Mouse (Mus musculus): ENCODE data around the gene Mtmr10. TPM values are rescaled to one million over a fixed set of nuclear protein-coding genes. Genes with fewer than 3 reads are reported as not detected.
A peak's percentile ranks its signal among the peaks of the same experiment; 100 is the strongest.

The Mtmr10 gene
- 9.7 and 11.6 TPM in 2 replicates for polyA plus RNA-seq (2012; ENCODE audit: insufficient read depth, insufficient read length, missing spikeins)

DNA sequence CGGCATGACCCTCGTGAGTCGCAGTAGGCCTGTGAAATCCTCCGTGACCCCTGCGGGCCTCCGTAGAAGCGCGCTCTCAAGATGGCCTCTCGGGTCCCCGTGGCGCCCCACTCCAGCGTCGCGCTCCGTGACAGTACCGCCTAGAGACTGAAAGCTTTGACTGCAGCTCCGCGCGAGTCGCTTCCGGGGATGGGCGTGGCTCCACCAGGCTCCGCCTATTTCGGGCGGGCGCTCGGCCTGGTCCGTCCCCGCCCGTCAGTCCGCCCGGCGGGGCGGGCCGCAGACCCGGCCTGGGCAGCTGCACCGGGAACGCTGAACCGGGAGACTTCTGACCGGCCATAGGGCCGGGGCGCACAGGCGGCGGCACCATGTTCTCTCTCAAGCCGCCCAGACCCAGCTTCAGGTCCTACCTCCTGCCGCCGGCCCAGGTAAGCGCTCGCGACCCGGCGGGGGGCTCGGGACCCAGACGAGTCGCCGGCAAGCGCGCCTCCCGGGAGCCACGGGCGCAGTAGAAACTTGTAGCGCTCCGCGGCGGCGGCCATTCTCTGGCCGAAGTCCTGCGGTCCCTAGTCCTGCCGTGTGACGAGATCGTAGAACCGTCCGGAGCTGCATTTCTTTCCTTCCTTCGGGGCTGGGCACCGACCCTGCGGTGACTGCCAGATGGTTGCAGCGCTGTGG lies at the start of gene Mtmr10:
Mtmr10 (plus strand) TSS at position 240 of the 678 bp plus-strand sequence.
- Histone ChIP-seq H3K4me3 (ENCODE audit: insufficient read depth, low read depth, low read length) (peak within 1 kb of the TSS; percentile 79), H3K27ac (replicated peaks; ENCODE audit: low read depth, low read length) (peak within 1 kb of the TSS; percentile 88), H3K4me1 (ENCODE audit: control insufficient read depth, insufficient read depth, insufficient read length, low read length) (peaks cover 13% of the 10 kb centered on the region)

DNA sequence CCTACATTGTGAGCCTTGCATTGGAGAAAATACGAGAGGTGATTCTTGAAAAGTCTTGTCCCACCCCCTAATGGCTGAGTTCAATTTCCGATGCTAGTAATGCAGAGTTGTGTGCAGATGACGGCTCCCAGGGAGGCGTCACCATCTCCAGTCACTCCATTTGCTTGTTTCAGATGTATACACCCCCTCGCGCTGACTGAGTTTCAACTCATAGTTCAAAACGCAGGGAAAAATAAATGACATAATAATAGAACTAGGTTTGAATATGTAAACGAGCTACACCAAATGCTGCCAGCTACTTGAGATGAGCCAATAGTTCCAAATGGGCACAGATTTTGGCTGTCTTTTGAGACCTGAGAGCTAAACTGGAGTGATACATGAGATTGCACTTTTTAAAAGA lies 49.7 kb upstream of the Mtmr10 start:
- no peak overlapping the region for H3K27ac ChIP-seq (replicated peaks; ENCODE audit: low read depth, low read length)
- H3K4me1 ChIP-seq (ENCODE audit: control insufficient read depth, insufficient read depth, insufficient read length, low read length) = 0 out of 2 replicates have a peak, but pooled peaks cover 2% of the 10 kb centered on the region
- no peak overlapping the region for H3K4me3 ChIP-seq (ENCODE audit: insufficient read depth, low read depth, low read length)

DNA sequence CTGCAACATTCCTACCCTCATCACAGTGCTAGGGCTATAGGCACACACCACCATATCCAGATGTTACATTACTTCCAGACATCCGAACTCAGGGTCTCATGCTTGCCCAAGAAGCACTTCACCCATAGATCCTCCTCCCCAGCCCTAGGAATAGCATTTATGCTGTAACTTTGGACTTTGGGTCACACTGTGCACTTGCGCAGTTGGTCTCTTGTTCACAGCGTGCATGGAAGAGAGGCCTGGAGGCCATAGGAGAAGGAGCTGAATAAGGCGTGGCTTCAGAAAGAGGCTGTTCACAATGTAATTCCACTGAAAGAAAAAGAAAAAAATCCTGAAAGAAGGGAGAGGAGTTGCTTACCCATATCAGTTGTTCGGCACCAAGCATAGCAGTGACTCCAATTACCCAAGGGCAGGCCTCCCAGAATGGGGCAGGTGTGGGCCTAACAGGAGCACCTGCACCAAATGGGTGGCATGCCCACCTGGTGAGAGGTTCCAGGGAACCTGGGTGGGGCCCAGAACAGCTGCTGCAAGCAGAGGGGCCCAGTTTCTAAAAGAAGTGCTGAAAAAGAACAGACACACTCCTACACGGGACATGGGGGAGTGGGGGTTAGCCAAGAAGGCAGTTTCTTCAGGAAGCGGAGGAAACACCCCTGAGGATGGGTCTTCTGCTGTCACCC lies 48.9 kb upstream of the Mtmr10 start:
- Histone ChIP-seq H3K4me3 (ENCODE audit: insufficient read depth, low read depth, low read length) (no peak overlapping the region), H3K27ac (replicated peaks; ENCODE audit: low read depth, low read length) (no peak overlapping the region), H3K4me1 (ENCODE audit: control insufficient read depth, insufficient read depth, insufficient read length, low read length) (0 out of 2 replicates have a peak, but pooled peaks cover 2% of the 10 kb centered on the region)

DNA sequence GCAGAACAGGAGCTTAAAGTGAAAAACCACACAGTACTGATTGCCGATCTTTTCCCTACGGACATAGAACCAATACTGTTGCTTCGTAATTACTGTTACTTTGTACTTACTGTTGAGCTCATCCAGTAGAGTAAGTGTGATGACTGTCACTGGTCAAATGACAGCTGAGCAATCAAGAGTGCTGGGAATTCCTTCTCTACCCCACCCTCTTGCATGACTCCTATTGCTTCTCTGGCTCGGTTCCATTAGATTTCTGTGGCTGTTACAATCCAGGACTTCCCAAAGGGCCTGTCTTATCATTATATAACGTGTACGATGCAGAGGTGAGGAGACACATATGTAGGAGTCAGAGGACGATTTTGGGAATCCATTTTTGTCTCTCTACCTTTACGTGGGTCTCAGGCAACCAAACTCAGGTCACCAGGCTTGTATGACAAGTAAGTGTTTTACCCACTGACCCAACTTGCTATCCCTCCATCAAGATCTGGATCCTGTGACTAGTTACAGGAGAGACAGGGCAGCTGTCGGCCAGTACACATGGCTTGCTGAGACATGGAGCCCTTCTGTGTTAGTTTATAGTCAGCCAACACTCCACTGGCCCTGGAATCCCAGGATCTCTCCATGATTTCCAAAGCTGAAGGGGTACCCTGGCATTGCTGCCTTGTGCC lies 48.2 kb upstream of the Mtmr10 start:
- H3K27ac ChIP-seq (replicated peaks; ENCODE audit: low read depth, low read length) = no peak overlapping the region
- H3K4me1 ChIP-seq (ENCODE audit: control insufficient read depth, insufficient read depth, insufficient read length, low read length) = 0 out of 2 replicates have a peak, but pooled peaks cover 2% of the 10 kb centered on the region
- H3K4me3 ChIP-seq (ENCODE audit: insufficient read depth, low read depth, low read length) = no peak overlapping the region

DNA sequence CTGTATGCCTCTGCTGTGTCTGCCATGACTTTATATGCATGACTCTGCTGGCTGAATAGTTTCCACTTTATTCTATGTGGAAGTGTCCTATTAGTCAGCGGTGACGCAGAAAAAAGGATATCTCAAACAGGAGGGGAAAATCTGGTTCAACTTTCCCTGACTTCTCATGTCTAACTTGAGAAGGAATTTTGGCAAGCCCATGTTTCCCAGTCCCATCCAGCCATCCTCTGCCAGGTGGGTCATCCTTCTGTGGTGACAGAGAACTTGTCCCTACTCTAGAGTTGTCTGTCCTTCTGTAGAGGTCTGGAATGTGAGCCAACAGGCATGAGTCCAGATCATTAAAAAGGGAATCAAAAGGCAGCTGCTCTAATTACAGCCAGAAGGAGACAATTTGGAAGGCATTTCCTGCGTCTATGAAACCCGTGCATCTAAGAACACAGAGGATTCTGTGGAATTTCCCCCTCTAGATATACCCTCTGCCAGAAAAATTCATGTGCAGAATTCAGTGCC lies 47.6 kb upstream of the Mtmr10 start:
- H3K4me1 ChIP-seq (ENCODE audit: control insufficient read depth, insufficient read depth, insufficient read length, low read length) = 0 out of 2 replicates have a peak, but pooled peaks cover 2% of the 10 kb centered on the region
- no peak overlapping the region for H3K4me3 ChIP-seq (ENCODE audit: insufficient read depth, low read depth, low read length)
- H3K27ac ChIP-seq (replicated peaks; ENCODE audit: low read depth, low read length) = no peak overlapping the region

DNA sequence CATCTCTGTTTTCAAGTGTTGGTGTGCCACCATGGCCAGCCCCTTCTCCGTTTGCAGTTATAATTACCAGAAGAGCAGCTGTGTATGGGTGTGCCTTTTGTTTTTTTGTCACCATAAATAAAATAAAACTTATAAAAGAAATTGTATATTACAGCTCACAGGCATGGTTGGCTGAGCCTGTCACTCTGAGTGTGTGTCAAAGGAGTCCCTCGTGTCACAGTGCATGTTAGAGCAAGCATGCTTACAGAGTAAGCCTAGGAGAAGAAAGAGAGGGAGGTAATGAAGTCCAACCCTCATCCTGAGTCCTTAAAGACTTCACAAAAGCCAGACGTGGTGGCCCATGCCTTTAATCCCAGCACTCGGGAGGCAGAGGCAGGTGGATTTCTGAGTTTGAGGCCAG lies 45.0 kb upstream of the Mtmr10 start:
- H3K4me3 ChIP-seq (ENCODE audit: insufficient read depth, low read depth, low read length) = no peak overlapping the region
- H3K4me1 ChIP-seq (ENCODE audit: control insufficient read depth, insufficient read depth, insufficient read length, low read length) = 0 out of 2 replicates have a peak, but pooled peaks cover 2% of the 10 kb centered on the region
- H3K27ac ChIP-seq (replicated peaks; ENCODE audit: low read depth, low read length) = no peak overlapping the region

DNA sequence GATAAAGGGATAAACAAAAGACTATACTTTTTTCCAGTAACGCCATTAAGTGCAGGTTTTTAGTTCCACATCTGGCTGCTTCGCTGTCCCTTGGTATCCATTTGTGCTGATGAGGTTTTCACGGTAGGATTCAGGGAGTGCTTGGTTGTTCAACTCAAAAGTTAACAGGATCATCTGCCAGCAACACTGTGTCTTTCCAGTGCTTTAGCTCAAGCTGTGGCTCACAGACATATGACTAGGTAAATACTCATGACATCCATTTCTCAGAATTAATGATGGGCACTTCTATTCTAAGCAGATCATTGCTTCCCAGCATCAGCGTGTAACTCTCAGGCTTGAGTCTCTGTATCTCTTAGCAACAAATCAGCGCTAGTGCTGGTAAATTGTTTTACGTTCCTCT lies 43.1 kb upstream of the Mtmr10 start:
- 0 out of 2 replicates have a peak, but pooled peaks cover 2% of the 10 kb centered on the region for H3K4me1 ChIP-seq (ENCODE audit: control insufficient read depth, insufficient read depth, insufficient read length, low read length)

DNA sequence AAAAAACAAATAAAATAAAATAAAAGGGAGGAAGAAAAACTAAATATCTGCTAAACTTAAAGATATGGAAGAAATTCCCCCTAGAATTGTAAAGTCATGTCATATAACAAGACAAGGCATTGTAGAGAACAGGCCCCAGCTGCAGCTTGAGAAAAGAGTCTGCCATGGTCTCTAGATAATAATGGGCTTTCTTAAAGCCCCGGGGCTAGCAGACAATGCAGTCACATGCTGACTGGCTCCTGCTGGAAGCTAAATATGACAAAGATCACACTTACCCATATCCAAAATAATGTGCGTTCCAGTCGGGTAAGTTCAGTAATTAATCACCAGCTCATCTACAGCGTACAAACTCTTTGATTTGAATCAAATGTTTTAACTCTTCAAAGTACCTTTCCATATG lies 40.7 kb upstream of the Mtmr10 start:
- H3K27ac ChIP-seq (replicated peaks; ENCODE audit: low read depth, low read length) = no peak overlapping the region
- no peaks in the 10 kb centered on the region for H3K4me1 ChIP-seq (ENCODE audit: control insufficient read depth, insufficient read depth, insufficient read length, low read length)
- H3K4me3 ChIP-seq (ENCODE audit: insufficient read depth, low read depth, low read length) = no peak overlapping the region

More for the DNA sequence above, 43.1 kb upstream of the Mtmr10 start:
- Histone ChIP-seq H3K27ac (replicated peaks; ENCODE audit: low read depth, low read length) (no peak overlapping the region), H3K4me3 (ENCODE audit: insufficient read depth, low read depth, low read length) (no peak overlapping the region)

DNA sequence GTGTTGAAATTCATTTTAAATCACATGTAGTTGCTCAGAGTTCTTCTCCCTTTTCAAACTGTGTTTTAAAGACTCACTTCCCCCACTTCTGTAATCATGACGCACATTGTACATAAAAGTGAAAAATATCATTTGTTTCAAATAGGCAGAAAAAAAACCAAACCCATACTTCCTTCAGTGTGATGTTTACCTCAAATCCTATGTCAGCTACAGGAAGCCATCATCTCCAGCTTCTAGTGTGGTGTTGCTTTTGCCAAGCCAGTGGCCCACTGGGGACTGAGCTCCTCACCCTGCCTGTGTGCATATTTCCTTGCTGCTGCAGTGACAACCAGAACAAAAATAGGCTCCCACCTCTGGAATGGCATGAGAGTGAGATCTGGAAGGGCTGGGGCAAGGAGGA lies 39.1 kb upstream of the Mtmr10 start:
- no peaks in the 10 kb centered on the region for H3K4me1 ChIP-seq (ENCODE audit: control insufficient read depth, insufficient read depth, insufficient read length, low read length)
- H3K4me3 ChIP-seq (ENCODE audit: insufficient read depth, low read depth, low read length) = no peak overlapping the region
- no peak overlapping the region for H3K27ac ChIP-seq (replicated peaks; ENCODE audit: low read depth, low read length)

DNA sequence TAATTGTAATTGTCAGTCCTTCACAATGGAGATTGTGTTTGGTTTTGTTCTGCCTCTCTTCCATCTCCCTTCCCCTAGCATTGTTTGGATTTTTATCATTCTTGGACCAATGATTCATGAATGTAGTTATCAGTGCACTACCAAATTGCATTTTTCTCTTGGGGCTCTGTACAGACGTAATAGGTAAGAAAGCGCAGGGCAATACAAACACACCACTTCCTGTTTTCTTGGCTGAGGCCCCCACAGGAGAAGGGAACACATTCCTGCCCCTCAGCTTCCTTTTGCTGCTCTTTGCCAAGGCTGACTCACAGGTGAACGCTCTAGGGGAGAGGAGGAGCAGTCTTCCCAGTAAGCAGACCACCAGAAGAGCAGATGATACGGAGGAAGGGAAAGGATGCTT lies 37.7 kb upstream of the Mtmr10 start:
- peak overlapping the region; percentile 51; the same call in 1 of the 2 replicates for H3K27ac ChIP-seq (replicated peaks; ENCODE audit: low read depth, low read length)
- no peak overlapping the region for H3K4me3 ChIP-seq (ENCODE audit: insufficient read depth, low read depth, low read length)
- H3K4me1 ChIP-seq (ENCODE audit: control insufficient read depth, insufficient read depth, insufficient read length, low read length) = no peaks in the 10 kb centered on the region

DNA sequence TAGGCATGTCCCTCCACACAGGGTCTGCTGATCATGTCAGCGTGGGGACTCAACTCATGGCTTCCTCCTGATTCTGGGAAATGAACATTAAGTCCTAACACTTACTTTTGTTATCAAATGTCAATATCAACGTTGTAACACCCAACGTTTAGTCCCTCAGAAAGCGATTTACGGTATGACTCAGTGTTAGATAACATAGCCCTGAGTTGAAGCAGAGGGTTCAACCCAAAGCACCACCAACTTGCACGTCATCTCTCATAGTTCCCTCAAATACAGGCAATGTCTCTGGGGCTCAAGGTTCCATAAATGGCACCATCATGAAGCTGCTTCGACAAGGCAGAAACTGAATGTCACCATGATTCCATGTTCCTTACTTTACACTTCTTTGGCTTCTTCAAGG lies 37.0 kb upstream of the Mtmr10 start:
- Histone ChIP-seq H3K27ac (replicated peaks; ENCODE audit: low read depth, low read length) (no peak overlapping the region), H3K4me1 (ENCODE audit: control insufficient read depth, insufficient read depth, insufficient read length, low read length) (no peaks in the 10 kb centered on the region), H3K4me3 (ENCODE audit: insufficient read depth, low read depth, low read length) (no peak overlapping the region)

DNA sequence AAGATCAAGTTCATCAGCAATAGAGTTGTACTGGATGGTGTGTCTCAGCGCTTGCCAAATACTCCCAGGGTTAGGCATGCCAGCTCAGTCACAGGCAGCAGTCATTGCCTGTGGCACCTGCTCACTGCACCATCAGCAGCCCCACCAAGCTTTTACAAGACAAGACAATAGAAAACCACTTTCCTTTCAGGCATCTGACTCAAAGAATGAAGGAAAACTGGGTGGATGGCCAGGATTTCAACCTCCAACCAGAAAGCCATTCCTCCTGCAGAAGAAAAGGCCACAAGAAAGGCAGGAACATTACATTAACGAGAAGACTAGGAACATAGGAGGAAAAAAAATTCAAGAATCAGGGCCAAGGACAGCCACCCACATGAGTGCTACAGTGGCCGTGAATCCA lies 33.7 kb upstream of the Mtmr10 start:
- H3K4me1 ChIP-seq (ENCODE audit: control insufficient read depth, insufficient read depth, insufficient read length, low read length) = no peaks in the 10 kb centered on the region
- no peak overlapping the region for H3K4me3 ChIP-seq (ENCODE audit: insufficient read depth, low read depth, low read length)
- no peak overlapping the region for H3K27ac ChIP-seq (replicated peaks; ENCODE audit: low read depth, low read length)

DNA sequence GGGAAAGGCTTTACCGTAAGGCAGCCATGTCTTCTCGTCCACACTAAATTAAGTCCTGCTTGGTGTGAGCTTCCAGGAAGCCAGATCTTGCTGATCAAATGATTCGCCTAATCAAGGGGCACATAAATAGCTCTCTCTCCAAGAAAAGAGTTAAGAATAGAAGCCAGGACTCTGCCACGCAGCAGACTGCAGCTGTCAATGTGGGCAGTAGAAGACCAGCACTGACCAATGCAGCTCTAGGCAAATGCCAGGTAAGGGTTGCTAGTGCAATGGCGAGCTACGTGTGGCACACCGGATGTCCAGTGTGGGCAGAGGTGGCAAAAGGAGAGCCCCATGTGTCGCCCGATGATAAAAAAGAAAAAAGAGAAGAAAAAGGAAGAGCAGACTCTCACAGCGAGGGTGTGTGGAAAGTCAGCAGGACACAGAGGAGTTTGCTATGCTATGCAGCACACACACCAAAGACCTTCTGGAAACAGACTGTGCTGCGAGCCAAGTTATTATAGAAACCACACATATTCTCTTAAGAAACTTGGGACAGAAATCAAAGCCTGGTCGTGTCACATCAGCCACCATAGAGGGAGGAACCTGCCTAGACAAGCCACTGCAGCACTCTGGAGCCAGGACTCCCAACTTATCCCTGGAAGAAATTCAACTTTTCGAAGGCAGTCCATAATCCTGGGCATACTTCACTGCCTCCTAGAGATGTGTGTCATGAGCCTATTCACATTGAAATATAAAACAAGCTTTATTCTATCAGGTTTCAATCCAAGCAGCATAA lies 21.8 kb upstream of the Mtmr10 start:
- Histone ChIP-seq H3K4me3 (ENCODE audit: insufficient read depth, low read depth, low read length) (no peak overlapping the region), H3K27ac (replicated peaks; ENCODE audit: low read depth, low read length) (no peak overlapping the region), H3K4me1 (ENCODE audit: control insufficient read depth, insufficient read depth, insufficient read length, low read length) (no peaks in the 10 kb centered on the region)

DNA sequence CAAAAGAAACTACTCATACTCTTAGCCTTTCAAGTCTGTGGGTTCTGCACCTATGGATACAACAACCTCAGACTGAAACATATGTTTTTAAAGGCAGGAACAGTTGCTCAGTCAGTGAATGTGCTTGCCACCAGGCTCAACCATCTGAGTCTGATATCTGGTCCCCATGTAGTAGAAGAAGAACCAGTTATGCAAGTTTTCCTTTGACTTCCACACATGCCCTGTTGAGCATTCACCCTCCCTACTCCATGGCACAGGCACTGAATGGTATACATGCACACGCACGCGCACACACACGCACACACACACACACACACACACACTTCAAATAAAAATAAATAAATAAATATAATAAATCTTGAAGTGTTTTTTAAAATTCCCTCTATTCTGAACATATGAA lies 20.9 kb upstream of the Mtmr10 start:
- H3K4me1 ChIP-seq (ENCODE audit: control insufficient read depth, insufficient read depth, insufficient read length, low read length) = no peaks in the 10 kb centered on the region
- H3K27ac ChIP-seq (replicated peaks; ENCODE audit: low read depth, low read length) = no peak overlapping the region
- H3K4me3 ChIP-seq (ENCODE audit: insufficient read depth, low read depth, low read length) = no peak overlapping the region

DNA sequence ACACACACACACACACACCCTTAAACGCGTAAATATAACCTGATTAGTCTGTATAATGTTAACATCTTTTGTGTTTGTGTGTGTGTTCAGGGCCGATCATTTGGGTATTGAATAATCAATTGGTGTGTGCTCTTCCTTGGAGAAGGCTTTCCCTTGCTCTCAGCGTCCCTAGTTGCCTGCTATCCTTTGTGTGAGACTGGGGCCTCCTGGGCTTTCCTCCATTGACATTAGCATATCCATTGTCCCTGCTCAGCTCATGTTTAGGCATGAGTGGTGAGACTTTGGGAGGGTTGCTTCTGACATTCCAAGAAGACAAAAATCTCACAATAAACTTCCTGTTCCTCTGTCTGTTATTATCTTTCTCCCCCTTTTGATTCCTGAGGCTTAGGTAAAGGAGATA lies 15.5 kb upstream of the Mtmr10 start:
- no peak overlapping the region for H3K4me3 ChIP-seq (ENCODE audit: insufficient read depth, low read depth, low read length)
- no peak overlapping the region for H3K27ac ChIP-seq (replicated peaks; ENCODE audit: low read depth, low read length)
- no peaks in the 10 kb centered on the region for H3K4me1 ChIP-seq (ENCODE audit: control insufficient read depth, insufficient read depth, insufficient read length, low read length)
